Mouse (Mus musculus) hindbrain, embryonic 14.5 days (tissue): ENCODE measurements at regions not wholly inside any gene's neighbourhood (a gene's known extent, or its start where the extent isn't known, plus 50 kb on each side); places are given as distances from the start of the nearest gene placed in this dataset.

ENCODE experiments used
- ATAC-seq: fragments of 200-750 bp; cut with Nextera tagmentation; 2 replicates; pipeline ENCODE4 v1.8.0; 2017; ENCODE audit warnings: moderate number of reproducible peaks, mild to moderate bottlenecking, moderate TSS enrichment, moderate library complexity; ENCODE audit not compliant: low FRiP score
- DNase-seq: peaks from one replicate; pipeline ENCODE4 v3.0.0-alpha.2; 2015; ENCODE audit warnings: low spot score
- H3K27ac ChIP-seq: fragments of 300-500 bp; sonication (generic); 2 replicates; pipeline ENCODE4 v1.5.1; 2014; ENCODE audit warnings: mild to moderate bottlenecking, moderate library complexity
- H3K27me3 ChIP-seq: fragments of 300-500 bp; sonication (generic); 2 replicates; pipeline ENCODE4 v1.6.1; 2014; ENCODE audit warnings: mild to moderate bottlenecking, low read length, mixed read lengths; ENCODE audit not compliant: control insufficient read depth, insufficient read depth
- H3K36me3 ChIP-seq: fragments of 300-500 bp; sonication (generic); replicated peaks from 2 replicates; pipeline ENCODE4 v1.6.1; 2014; ENCODE audit not compliant: control insufficient read depth, insufficient read depth
- H3K4me1 ChIP-seq: fragments of 300-500 bp; sonication (generic); replicated peaks from 2 replicates; pipeline ENCODE4 v1.6.1; 2014; ENCODE audit warnings: antibody characterized with exemption, low read length, mixed read lengths; ENCODE audit not compliant: control insufficient read depth, insufficient read depth
- H3K4me2 ChIP-seq: fragments of 300-500 bp; sonication (generic); replicated peaks from 2 replicates; pipeline ENCODE4 v1.6.1; 2014; ENCODE audit warnings: mild to moderate bottlenecking, moderate library complexity
- H3K4me3 ChIP-seq: fragments of 300-500 bp; sonication (generic); replicated peaks from 2 replicates; pipeline ENCODE4 v1.5.1; 2014; ENCODE audit warnings: mild to moderate bottlenecking, low read length
- H3K9ac ChIP-seq: fragments of 300-500 bp; sonication (generic); 2 replicates; pipeline ENCODE4 v1.6.1; 2014
- H3K9me3 ChIP-seq: fragments of 300-500 bp; sonication (generic); 2 replicates; pipeline ENCODE4 v1.6.1; 2016; ENCODE audit warnings: low read length; ENCODE audit not compliant: control insufficient read depth
- WGBS: fragments of 180-500 bp; shearing (Covaris S2); extraction: QIAGEN DNeasy Blood & Tissue Kit; methylation state at CpG from one replicate; pipeline ENCODE4 v1.1.7; 2014; 5-methylcytosine and 5-hydroxymethylcytosine counted together

DNA sequence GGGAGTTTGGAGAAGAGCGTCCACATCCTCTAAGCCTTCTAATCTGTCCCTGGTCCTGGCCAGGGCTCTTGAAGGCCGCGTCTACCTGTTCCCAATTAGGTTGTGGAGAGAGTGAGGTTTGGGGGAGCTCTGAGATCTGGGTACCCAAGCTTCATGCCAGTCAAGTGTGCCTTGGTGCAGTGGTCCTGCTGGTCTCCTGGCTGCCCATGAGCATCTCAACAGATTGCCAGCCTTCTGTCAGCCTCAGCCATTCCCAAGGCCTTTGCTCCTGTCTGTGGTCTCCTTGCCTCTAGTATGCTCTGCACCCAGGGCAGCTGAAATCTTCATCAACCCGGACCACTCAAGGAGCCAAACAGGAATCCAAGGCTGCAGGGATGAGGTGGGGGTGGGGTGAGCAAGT is 73.2 kb upstream of the 1600014C23Rik start:
- Histone ChIP-seq H3K9me3 (no peaks in the 10 kb centered on the region), H3K27ac (no peak overlapping the region), H3K9ac (no peak overlapping the region), H3K27me3 (0 out of 2 replicates have a peak, but pooled peaks cover 13% of the 10 kb centered on the region), H3K4me1 (peaks cover 13% of the 10 kb centered on the region; the same call in 1 of the 2 replicates), H3K4me3 (no peak overlapping the region), H3K4me2 (no peak overlapping the region), H3K36me3 (no peaks in the 10 kb centered on the region)
- no peak for DNase-seq
- WGBS, result 83% methylated on average over 4 of the region's 4 CpGs
- ATAC-seq, result no peak

GRCm38 (mm10) chr17:45806430-45806829 is 72.8 kb upstream of the 1600014C23Rik start:
- no peak for DNase-seq
- H3K36me3 ChIP-seq, result no peaks in the 10 kb centered on the region
- H3K9ac ChIP-seq, result no peak overlapping the region
- H3K9me3 ChIP-seq, result no peaks in the 10 kb centered on the region
- no peak for ATAC-seq
- WGBS, result 50% methylated on average over 5 of the region's 5 CpGs
- peaks cover 13% of the 10 kb centered on the region; the same call in 1 of the 2 replicates for H3K4me1 ChIP-seq
- H3K4me3 ChIP-seq, result no peak overlapping the region
- H3K4me2 ChIP-seq, result no peak overlapping the region
- H3K27me3 ChIP-seq, result 0 out of 2 replicates have a peak, but pooled peaks cover 13% of the 10 kb centered on the region
- no peak overlapping the region for H3K27ac ChIP-seq

DNA sequence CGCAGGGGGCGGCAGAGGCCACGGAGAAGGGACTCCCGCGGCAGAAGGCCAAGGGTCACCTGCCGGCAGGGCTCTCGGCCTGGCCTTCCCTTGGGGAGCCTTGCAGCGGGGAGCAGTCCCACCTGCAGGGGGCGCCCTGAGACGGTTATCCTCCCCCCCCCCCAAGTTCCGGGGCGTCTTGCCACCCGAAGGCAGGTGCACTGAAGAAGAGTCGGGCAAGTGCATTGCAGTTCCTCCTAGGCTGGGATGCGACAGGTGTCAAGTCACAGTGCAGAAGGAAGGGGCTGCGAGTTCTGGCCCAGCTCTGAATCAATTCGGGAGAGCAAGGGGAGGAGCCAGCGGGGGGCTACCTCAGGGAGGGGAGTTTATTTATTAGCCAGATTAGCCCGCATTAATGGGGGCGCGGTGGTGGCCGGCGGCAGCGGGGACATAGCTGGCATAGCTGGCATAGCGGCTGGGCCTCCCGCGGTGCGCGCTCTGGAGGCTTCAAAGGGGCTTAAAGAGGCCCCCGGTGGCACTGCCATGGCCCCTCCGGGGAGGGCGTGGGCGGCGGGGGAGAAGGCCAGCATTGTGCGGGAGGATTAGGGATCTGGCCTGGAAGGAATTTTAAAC is 71.9 kb upstream of the 1600014C23Rik start:
- 0 out of 2 replicates have a peak, but pooled peaks have one; percentile 31 for ATAC-seq
- no peak for DNase-seq
- Histone ChIP-seq H3K9me3 (no peaks in the 10 kb centered on the region), H3K27me3 (0 out of 2 replicates have a peak, but pooled peaks cover 13% of the 10 kb centered on the region), H3K9ac (no peak overlapping the region), H3K4me1 (peaks cover 13% of the 10 kb centered on the region; the same call in 1 of the 2 replicates), H3K36me3 (no peaks in the 10 kb centered on the region), H3K4me2 (peak overlapping the region; percentile 16; the same call in 1 of the 2 replicates), H3K27ac (no peak overlapping the region), H3K4me3 (no peak overlapping the region)
- WGBS, result 3% methylated on average over 33 of the region's 35 CpGs

DNA sequence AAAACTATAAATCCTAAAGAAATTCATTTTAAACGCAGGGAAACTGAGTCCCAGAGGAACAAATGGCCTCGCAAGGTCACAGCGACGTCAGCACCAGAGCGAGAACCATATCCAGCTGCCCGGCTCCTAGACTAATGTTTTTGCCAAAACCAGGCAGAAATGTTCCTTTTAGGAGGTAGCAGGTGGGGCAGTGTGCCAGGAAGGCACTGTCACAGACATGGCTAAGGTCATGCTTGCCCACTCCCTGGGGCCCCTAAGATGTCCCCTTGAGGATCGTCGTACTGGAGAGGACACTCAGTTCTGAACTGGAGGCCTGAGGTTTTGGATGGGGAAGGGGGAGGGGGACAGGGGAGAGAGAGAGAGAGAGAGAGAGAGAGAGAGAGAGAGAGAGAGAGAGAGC is 69.7 kb upstream of the 1600014C23Rik start:
- Histone ChIP-seq H3K4me2 (no peak overlapping the region), H3K27me3 (0 out of 2 replicates have a peak, but pooled peaks cover 13% of the 10 kb centered on the region), H3K36me3 (no peaks in the 10 kb centered on the region), H3K9ac (no peak overlapping the region), H3K9me3 (no peaks in the 10 kb centered on the region), H3K27ac (no peak overlapping the region), H3K4me1 (peaks cover 13% of the 10 kb centered on the region; the same call in 1 of the 2 replicates), H3K4me3 (no peak overlapping the region)
- DNase-seq (no peak), ATAC-seq (no peak)
- WGBS, result 85% methylated on average over 8 of the region's 8 CpGs

DNA sequence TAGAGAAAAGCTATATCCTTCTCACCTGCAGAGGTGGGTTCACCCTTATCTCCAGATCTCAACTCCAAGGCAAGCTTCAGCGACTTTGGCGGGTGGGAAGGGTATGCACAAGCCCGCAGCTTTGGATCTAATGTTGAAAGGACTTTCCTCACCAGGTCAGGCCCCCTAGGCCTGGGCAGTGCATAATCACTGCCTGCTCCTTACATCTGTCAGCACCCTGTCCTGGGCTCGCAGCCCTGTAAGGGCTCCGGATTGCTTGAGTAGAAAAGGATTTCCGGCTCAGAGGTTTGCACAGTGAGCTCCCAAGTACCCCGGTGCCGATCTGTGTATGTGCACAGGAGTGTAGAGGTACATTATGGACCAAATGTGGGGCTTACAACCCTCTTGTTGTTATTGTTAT is 68.8 kb upstream of the 1600014C23Rik start:
- Histone ChIP-seq H3K27ac (no peak overlapping the region), H3K27me3 (0 out of 2 replicates have a peak, but pooled peaks cover 13% of the 10 kb centered on the region), H3K4me2 (no peak overlapping the region), H3K36me3 (no peaks in the 10 kb centered on the region), H3K9ac (no peak overlapping the region), H3K9me3 (no peaks in the 10 kb centered on the region), H3K4me1 (peaks cover 12% of the 10 kb centered on the region; the same call in 1 of the 2 replicates), H3K4me3 (no peak overlapping the region)
- no peak for DNase-seq
- WGBS, result 86% methylated on average over 8 of the region's 8 CpGs
- ATAC-seq, result no peak

- no peaks in the 10 kb centered on the region for H3K4me1 ChIP-seq
- H3K9ac ChIP-seq, result no peak overlapping the region
- no peak overlapping the region for H3K27ac ChIP-seq
- no peak overlapping the region for H3K4me3 ChIP-seq
- H3K9me3 ChIP-seq, result no peaks in the 10 kb centered on the region
- ATAC-seq, result no peak
- no peaks in the 10 kb centered on the region for H3K36me3 ChIP-seq
- 87% methylated on average over 1 of the region's 1 CpGs for WGBS
- DNase-seq, result no peak
- H3K27me3 ChIP-seq, result no peaks in the 10 kb centered on the region
- H3K4me2 ChIP-seq, result no peak overlapping the region
These were observed 66.1 kb upstream of the 1600014C23Rik start for GRCm38 (mm10) chr17:45799725-45800124.

DNA sequence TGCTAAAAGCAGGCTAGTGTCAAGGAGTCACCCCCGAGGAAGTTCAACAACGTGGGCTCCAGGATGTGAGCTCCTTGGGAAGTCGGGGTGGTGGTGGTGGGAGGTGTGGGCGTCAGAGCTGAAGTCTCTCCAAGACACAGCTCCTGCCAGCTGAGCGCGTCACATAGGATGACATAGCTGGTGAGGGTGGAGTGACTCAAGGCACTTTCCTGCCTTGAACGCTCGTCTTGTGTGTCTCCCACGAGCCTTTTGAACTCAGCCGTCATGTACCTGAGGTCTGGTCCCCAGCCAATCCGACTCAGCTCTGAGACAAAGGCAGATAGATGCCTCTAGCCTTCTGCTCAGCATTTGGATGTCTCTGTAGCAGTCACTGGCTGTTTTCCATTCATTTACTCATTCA is 65.4 kb upstream of the 1600014C23Rik start:
- 74% methylated on average over 11 of the region's 11 CpGs for WGBS
- ATAC-seq (no peak), DNase-seq (no peak)

DNA sequence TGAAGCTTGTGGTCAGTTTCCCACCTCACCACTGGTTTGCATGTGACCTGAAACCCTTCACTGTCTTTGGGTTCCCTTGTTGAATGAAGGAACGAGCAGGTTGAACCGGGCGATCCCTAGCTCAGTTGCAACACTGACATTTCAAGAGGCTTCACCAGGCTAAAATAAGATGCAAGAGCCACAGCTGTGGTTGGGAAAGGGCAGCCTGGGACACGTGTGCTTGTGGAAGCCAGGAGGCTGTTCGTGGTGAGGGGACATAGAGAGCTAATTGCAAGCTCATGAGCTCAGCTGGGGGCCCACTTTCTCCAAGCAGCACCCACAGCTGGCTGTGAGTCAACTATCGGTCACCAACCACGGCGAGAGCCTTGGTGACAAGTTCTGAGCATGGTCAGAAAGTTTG is 64.8 kb upstream of the 1600014C23Rik start:
- Histone ChIP-seq H3K36me3 (no peaks in the 10 kb centered on the region), H3K9me3 (no peaks in the 10 kb centered on the region), H3K4me3 (no peak overlapping the region), H3K9ac (no peak overlapping the region), H3K4me2 (no peak overlapping the region), H3K27ac (no peak overlapping the region), H3K4me1 (no peaks in the 10 kb centered on the region), H3K27me3 (no peaks in the 10 kb centered on the region)
- DNase-seq, result no peak
- ATAC-seq, result no peak
- WGBS, result 85% methylated on average over 8 of the region's 8 CpGs

More for the DNA sequence above, 65.4 kb upstream of the 1600014C23Rik start:
- Histone ChIP-seq H3K27me3 (no peaks in the 10 kb centered on the region), H3K4me1 (no peaks in the 10 kb centered on the region), H3K36me3 (no peaks in the 10 kb centered on the region), H3K4me2 (no peak overlapping the region), H3K4me3 (no peak overlapping the region), H3K27ac (no peak overlapping the region), H3K9ac (no peak overlapping the region), H3K9me3 (no peaks in the 10 kb centered on the region)

DNA sequence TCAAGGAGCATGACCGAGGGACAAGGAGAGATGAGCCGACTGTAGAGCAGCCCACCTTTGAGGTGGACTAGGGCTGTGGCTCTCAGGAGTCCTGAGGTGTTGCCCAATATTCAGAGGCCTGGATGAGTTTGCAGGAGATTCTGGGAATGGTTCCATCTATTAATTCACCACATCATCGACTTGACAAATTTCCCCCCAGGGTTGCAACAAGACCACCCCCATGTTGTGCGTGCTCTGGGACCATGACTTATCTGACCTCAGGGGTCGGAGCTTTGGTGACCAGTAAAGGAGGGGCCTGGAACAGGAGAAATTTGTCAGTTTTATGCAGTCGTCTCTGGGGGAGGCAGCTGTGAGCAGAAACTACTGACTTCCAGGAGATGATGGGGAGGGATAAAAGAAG is 63.5 kb upstream of the 1600014C23Rik start:
- DNase-seq (no peak), ATAC-seq (no peak)
- Histone ChIP-seq H3K27me3 (no peaks in the 10 kb centered on the region), H3K9ac (no peak overlapping the region), H3K4me1 (no peaks in the 10 kb centered on the region), H3K4me3 (no peak overlapping the region), H3K9me3 (no peaks in the 10 kb centered on the region), H3K27ac (no peak overlapping the region), H3K36me3 (no peaks in the 10 kb centered on the region), H3K4me2 (no peak overlapping the region)
- WGBS, result 79% methylated on average over 6 of the region's 6 CpGs
